Mouse (Mus musculus): ENCODE measurements at regions not wholly inside any gene's neighbourhood (a gene's known extent, or its start where the extent isn't known, plus 50 kb on each side); places are given as distances from the start of the nearest gene placed in this dataset.

DNA sequence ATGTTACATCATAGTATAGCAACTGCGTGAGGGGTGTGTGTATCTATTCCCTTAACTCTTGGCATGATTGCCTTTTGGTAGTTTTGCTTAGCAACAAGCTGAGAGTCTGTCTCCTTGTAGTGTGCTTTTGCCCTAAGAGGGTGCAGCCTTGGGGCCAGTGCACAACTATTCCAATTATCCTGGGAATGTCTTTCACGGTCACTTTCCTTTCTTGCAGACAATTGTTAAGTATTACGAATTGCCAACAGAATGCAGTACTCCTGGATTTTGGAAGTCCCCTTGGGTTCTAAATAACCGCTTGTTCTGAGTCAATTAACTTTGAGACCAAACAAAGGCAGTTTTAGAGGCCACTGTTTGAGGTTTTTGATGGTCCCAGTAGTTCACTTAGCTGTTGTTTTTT is 242.1 kb upstream of the Ano5 start:
- Histone ChIP-seq H3K4me1 (ENCODE audit: control insufficient read depth, insufficient read depth, low read length) (peaks cover 3% of the 10 kb centered on the region; the same call in 1 of the 2 replicates), H3K27ac (ENCODE audit: insufficient read depth, low read length) (no peak overlapping the region), H3K4me3 (ENCODE audit: insufficient read depth, low read length) (no peak overlapping the region)
- TF ChIP-seq CTCF (IDR thresholded peaks at IDR 0.05; ENCODE audit: borderline replicate concordance, insufficient read depth, low read length) (no peak), POLR2A (IDR thresholded peaks at IDR 0.05; ENCODE audit: low read depth, low read length) (no peak)

DNA sequence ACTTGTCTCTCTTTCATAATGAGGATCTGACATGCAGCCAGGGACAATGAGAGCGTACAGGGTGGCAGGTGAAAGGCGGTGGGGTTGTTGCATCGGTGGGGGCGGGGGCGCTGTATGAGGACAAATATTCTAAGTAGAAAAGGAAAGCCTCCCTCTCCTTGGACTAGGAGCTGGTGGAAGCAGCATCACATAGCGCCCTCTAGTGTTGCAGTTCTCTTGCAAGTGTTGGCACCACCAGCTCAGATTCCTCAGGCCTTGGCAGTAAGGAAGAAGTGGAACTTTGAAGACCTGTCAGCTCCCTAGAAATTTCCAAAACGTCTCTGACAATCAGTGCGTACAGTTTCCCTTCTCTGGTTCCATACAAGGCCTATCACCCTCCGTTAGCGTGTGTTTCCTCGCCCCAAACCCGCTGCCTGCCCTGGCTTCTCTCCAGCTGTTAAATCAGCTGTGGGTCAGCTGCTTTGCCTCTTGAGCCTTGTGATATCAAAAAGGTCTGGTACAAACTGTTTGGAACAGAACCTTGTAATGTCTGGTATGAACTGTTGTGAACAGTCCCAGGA is 240.2 kb upstream of the Ano5 start:
- peaks cover 3% of the 10 kb centered on the region; the same call in 1 of the 2 replicates for H3K4me1 ChIP-seq (ENCODE audit: control insufficient read depth, insufficient read depth, low read length)
- H3K4me3 ChIP-seq (ENCODE audit: insufficient read depth, low read length): no peak overlapping the region
- no peak overlapping the region for H3K27ac ChIP-seq (ENCODE audit: insufficient read depth, low read length)
- TF ChIP-seq CTCF (IDR thresholded peaks at IDR 0.05; ENCODE audit: borderline replicate concordance, insufficient read depth, low read length) (peak; percentile 50; the same call in 1 of the 2 replicates), POLR2A (IDR thresholded peaks at IDR 0.05; ENCODE audit: low read depth, low read length) (no peak)

DNA sequence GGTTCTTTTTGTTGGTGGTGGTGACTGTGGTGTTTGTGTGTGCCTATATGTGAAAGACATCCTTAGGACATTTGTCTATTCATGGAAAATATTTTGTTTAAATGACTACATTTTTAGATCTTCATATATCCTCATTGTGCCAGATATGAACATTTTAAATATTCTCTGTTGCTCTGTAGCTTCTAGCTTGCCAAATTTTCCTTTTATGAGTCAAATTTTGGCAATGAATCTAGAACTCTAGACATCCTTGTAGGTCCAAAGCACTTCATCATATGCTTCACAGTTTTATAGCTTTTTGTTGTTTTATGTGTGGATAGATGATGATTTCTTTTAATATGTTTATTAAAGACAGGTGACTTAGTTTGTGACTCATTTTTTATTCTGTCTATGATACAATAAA is 229.4 kb upstream of the Ano5 start:
- TF ChIP-seq POLR2A (IDR thresholded peaks at IDR 0.05; ENCODE audit: low read depth, low read length) (no peak), CTCF (IDR thresholded peaks at IDR 0.05; ENCODE audit: borderline replicate concordance, insufficient read depth, low read length) (no peak)
- no peak overlapping the region for H3K27ac ChIP-seq (ENCODE audit: insufficient read depth, low read length)
- no peaks in the 10 kb centered on the region; the same call in 1 of the 2 replicates for H3K4me1 ChIP-seq (ENCODE audit: control insufficient read depth, insufficient read depth, low read length)
- H3K4me3 ChIP-seq (ENCODE audit: insufficient read depth, low read length): no peak overlapping the region

DNA sequence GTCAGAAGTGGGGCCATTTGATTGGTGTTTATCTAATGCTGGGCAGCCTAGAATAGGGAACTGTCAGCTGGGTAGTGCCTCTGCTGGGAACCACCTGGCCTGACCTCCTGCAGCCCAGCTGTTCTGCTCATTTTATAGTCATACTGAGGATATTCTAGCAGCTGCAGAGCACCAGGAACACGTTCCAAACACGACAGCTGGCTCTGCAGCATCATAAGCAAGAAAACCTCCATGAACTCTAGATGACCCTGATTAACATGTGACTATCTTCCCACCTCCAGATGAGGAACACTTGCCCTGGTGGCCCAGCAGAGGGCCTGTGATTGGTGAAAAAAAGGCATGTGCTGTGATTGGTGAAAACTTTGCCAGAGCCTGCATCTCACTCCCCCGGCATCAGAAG is 210.6 kb upstream of the Ano5 start:
- Histone ChIP-seq H3K4me1 (ENCODE audit: control insufficient read depth, insufficient read depth, low read length) (no peaks in the 10 kb centered on the region), H3K27ac (ENCODE audit: insufficient read depth, low read length) (no peak overlapping the region), H3K4me3 (ENCODE audit: insufficient read depth, low read length) (no peak overlapping the region)
- TF ChIP-seq CTCF (IDR thresholded peaks at IDR 0.05; ENCODE audit: borderline replicate concordance, insufficient read depth, low read length) (no peak), POLR2A (IDR thresholded peaks at IDR 0.05; ENCODE audit: low read depth, low read length) (no peak)

DNA sequence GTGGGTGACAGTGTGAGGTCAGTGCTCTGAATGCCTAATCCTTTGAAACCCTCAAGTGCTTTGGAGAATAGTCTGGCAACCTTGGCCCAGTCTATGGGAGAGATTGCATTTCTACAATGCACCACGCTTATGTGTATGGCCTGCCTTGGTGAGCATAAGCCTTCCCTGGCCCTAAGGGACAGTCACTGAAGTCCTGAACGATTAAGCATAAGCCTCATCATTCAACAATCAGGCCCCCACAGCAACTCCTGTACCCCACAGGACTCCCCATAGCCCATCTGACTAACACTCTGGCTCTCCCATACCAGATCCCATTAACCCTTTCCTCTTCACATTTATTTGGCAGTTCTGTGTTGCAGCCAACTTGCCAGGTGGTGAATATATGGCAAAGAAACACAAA is 203.1 kb upstream of the Ano5 start:
- TF ChIP-seq CTCF (IDR thresholded peaks at IDR 0.05; ENCODE audit: borderline replicate concordance, insufficient read depth, low read length) (no peak), POLR2A (IDR thresholded peaks at IDR 0.05; ENCODE audit: low read depth, low read length) (no peak)
- no peak overlapping the region for H3K4me3 ChIP-seq (ENCODE audit: insufficient read depth, low read length)
- no peak overlapping the region for H3K27ac ChIP-seq (ENCODE audit: insufficient read depth, low read length)
- H3K4me1 ChIP-seq (ENCODE audit: control insufficient read depth, insufficient read depth, low read length): no peaks in the 10 kb centered on the region

DNA sequence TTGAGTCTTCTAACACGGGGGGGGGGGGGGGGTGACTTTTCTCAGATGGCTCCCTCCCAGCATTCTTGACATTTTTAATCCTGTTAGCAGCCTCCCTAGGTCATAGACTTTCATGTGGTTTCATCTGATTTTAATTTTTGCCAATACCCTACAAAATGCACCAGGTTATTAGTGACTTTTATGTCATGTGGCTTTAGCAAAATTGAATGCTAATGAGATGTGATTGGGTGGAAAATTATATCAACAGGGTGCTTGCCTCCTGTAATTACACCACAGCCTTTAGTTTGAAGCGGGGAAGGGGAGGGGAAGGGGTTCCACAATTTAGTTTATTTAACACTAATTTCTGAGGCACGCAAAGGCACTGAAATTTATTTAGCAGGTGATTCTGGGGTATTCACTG is 200.6 kb upstream of the Ano5 start:
- no peak overlapping the region for H3K27ac ChIP-seq (ENCODE audit: insufficient read depth, low read length)
- H3K4me1 ChIP-seq (ENCODE audit: control insufficient read depth, insufficient read depth, low read length): no peaks in the 10 kb centered on the region
- TF ChIP-seq CTCF (IDR thresholded peaks at IDR 0.05; ENCODE audit: borderline replicate concordance, insufficient read depth, low read length) (no peak), POLR2A (IDR thresholded peaks at IDR 0.05; ENCODE audit: low read depth, low read length) (no peak)
- H3K4me3 ChIP-seq (ENCODE audit: insufficient read depth, low read length): no peak overlapping the region

DNA sequence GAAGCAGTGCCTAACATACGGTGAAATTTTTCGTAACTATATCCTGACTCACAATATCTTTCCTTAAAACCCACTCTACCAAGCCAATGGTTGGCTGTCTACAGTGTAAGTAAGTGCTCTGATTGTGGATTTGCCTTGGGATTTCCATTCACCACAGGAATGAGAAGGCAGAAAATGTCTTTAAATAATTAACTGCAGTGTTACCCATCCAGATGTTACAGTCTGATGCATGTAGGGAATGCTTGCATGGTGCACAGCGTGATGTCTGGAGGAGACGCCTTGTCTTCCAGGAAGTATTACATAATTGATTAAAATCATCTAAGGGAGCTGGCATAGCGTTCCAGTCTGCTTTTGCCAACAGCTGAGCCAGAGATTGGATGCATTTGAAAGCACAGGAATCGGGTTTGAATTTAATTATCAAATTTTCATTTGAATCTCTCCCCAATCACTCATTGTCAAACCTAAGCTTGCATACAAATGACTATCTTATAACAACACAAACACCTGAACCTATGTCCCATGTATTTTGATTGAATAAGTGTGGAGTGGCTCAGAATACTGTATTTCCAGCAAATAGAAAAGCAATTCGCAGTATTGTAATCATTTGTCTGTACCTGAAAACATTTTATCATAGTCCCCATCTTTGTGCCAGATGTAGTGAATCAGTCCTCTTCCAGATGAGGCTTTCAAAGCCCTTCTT is 170.8 kb upstream of the Ano5 start:
- no peak overlapping the region for H3K27ac ChIP-seq (ENCODE audit: insufficient read depth, low read length)
- H3K4me3 ChIP-seq (ENCODE audit: insufficient read depth, low read length): no peak overlapping the region
- no peak for TF ChIP-seq CTCF (IDR thresholded peaks at IDR 0.05; ENCODE audit: borderline replicate concordance, insufficient read depth, low read length)
- no peak for TF ChIP-seq POLR2A (IDR thresholded peaks at IDR 0.05; ENCODE audit: low read depth, low read length)
- no peaks in the 10 kb centered on the region for H3K4me1 ChIP-seq (ENCODE audit: control insufficient read depth, insufficient read depth, low read length)

DNA sequence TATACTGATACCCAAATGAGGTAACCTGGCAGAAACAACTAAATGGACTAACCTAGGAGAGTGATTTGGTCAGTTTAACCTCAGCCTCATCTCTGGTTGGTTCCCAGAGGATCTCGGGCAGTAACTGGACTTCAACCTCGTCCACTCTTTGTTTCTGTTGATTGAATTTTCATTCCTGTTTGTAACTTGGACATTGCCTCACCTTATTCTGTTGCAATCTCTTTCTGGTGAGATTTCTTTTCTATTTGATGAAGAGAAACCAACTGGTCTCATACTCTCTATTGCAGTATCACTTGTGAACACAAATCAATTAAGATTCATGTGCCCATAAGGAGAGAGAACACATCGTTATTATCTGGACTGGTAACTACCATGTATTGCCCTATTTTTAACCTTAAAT is 163.3 kb upstream of the Ano5 start:
- H3K4me1 ChIP-seq (ENCODE audit: control insufficient read depth, insufficient read depth, low read length): no peaks in the 10 kb centered on the region
- H3K4me3 ChIP-seq (ENCODE audit: insufficient read depth, low read length): no peak overlapping the region
- no peak for TF ChIP-seq POLR2A (IDR thresholded peaks at IDR 0.05; ENCODE audit: low read depth, low read length)
- no peak for TF ChIP-seq CTCF (IDR thresholded peaks at IDR 0.05; ENCODE audit: borderline replicate concordance, insufficient read depth, low read length)
- no peak overlapping the region for H3K27ac ChIP-seq (ENCODE audit: insufficient read depth, low read length)

DNA sequence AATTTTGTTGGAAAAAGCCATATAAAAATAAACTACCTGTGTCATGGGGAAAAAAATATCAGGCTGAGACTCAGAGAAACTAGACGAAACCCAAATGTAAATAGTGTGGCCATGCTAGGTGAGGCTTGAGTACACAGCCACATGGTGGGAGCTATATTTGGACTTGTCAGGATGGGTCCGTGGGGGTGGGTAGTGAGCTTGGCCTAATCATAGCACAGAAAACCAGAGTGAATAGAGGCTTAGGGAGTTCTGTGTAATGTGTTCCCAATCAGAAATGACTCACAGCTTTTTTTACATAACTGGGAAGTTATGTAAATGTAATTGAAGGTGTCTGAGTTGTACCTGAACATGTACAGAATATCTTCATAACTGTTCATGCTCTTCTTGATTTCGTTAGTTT is 150.7 kb upstream of the Ano5 start:
- Histone ChIP-seq H3K4me3 (ENCODE audit: insufficient read depth, low read length) (no peak overlapping the region), H3K4me1 (ENCODE audit: control insufficient read depth, insufficient read depth, low read length) (no peaks in the 10 kb centered on the region), H3K27ac (ENCODE audit: insufficient read depth, low read length) (no peak overlapping the region)
- no peak for TF ChIP-seq CTCF (IDR thresholded peaks at IDR 0.05; ENCODE audit: borderline replicate concordance, insufficient read depth, low read length)
- no peak for TF ChIP-seq POLR2A (IDR thresholded peaks at IDR 0.05; ENCODE audit: low read depth, low read length)

DNA sequence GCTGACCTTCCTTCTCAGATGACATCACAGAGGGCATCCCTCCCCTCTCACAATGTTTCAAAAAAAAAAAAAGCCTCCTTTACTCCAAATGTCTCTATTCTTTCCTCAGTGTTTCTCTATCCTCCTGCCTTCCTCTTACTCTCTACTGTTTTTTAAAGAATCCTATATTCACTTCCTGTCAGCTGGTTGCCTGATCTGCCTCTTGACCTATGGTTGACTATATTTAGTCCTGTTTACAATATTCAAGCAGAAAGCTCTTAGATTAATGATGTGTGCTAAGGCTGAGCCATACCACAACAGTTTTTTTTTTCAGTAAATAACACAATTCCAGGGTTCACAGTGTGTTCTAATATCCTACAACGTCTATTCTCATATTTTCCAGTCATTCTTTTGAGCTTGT is 133.2 kb upstream of the Ano5 start:
- H3K27ac ChIP-seq (ENCODE audit: insufficient read depth, low read length): no peak overlapping the region
- no peak for TF ChIP-seq POLR2A (IDR thresholded peaks at IDR 0.05; ENCODE audit: low read depth, low read length)
- no peak for TF ChIP-seq CTCF (IDR thresholded peaks at IDR 0.05; ENCODE audit: borderline replicate concordance, insufficient read depth, low read length)
- H3K4me1 ChIP-seq (ENCODE audit: control insufficient read depth, insufficient read depth, low read length): no peaks in the 10 kb centered on the region
- no peak overlapping the region for H3K4me3 ChIP-seq (ENCODE audit: insufficient read depth, low read length)

All from embryonic fibroblast, embryonic 13.5 days (primary cell).